Mouse (Mus musculus): Measurements from ENCODE around the gene Nupl1.

Gene Nupl1

DNA sequence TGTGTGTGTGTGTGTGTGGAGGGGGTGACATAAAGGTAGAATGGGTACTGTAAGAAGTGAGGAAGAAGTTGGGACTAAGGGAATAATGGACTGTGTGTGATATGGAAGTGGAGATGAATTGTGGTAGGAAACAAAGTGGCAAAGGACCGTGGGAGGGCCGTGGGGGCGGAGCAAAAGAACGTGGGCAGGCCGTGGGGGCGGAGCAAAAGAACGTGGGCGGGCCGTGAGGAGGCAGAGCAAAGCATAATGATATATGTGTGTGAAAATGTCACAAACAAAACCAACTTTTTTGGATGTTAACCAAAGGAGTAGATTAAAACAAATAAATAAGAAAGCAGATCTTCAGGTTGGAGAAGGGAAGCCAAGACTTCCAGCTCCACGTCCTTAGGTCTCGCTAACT lies 98.9 kb downstream of the Nupl1 start:
- no peak for DNase-seq (ENCODE audit: low read depth, low spot score)

DNA sequence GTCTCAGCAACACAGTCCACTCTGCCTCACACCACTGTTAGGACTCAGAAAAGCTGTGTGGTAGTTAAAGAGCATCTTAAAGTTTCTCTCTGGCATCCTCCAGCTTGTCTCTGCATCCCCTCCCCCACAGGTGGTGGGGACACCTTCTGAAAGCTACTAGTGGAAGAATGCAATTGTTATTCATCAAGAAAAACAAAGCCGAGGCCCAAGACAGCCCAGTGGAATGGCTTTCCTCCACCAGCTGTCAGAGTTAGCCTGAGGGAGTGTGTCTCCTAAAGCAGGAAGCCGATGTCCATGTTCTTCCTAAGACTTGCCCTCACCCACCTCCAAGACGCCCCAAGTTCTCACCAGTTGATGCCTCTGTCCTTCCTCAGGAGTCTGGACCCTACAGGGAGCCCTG lies 102.3 kb downstream of the Nupl1 start:
- DNase-seq (ENCODE audit: low read depth, low spot score): peak; percentile 27

DNA sequence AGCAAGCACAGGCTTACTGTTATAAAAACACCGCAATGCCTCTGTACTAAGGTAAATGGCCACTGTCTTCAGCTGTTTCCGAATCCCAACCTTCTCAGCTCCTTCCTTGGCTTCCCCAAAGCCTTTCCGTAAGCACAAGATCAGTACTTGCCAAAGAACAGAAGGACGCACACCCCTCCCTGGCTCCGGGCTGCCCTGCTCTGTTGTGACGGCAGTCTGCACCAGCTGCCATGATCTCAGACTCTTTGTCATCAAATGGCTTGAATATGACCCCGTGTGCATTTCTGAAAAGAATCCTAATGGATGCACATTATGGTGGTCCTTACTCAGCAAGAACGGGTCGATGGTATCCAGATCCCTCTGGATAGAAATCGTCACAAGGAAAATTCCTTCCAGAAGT lies 108.0 kb downstream of the Nupl1 start:
- DNase-seq (ENCODE audit: low read depth, low spot score): no peak

DNA sequence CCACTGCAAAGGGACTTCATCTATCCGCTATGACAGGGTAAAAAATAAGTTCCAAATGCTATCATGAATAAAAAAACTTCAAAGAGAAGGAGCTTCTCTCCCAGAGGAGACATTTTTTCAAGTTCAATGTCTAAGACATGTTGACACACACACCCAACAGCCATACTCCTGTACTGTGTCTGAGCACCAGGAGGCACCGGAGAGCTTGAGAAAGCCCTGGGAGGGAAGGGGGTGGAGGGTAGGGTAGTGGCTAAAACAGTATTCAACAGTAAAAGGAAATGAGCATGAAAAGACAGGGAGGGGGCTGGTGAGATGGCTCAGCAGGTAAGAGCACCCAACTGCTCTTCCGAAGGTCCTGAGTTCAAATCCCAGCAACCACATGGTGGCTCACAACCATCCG lies 112.9 kb downstream of the Nupl1 start:
- peak; percentile 37 for DNase-seq (ENCODE audit: low read depth, low spot score)

DNA sequence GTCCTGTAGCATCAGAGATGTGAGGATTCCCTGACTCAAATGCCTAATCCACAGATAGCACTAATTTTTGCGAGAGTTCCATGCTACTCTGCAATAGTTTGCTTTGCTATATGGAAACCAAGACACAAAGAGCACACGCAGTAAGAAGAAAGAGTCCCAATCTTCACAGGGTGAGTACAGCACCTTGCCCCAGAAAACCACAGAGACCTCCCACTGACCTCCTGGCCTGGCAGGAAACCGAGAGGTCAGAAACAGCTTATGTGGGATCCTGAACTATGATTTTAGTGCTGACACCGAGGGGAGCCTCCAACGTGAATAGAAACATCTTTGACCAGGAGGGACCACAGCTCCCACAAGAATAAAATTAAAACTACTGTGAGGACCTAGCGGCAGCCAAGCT lies 113.4 kb downstream of the Nupl1 start:
- no peak for DNase-seq (ENCODE audit: low read depth, low spot score)

DNA sequence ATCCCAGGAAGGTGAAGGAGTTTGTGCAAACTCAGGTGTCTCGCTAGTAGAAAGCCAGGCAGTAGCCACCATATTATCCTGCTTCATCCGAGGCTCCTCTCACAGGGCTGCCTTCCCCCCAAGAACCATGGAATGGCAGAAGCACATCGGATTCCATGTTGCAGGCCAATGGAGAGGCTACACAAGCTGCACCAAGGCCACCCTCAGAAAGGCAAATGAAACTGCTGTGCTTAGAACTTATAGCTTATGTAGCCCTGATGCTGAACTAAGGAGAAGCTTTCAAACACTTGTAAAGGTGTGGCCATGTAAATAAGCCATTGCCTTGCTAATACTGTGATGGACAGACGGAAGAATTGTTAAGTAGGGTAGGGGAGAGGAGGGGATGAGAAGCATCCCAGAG lies 115.4 kb downstream of the Nupl1 start:
- DNase-seq (ENCODE audit: low read depth, low spot score): no peak

DNA sequence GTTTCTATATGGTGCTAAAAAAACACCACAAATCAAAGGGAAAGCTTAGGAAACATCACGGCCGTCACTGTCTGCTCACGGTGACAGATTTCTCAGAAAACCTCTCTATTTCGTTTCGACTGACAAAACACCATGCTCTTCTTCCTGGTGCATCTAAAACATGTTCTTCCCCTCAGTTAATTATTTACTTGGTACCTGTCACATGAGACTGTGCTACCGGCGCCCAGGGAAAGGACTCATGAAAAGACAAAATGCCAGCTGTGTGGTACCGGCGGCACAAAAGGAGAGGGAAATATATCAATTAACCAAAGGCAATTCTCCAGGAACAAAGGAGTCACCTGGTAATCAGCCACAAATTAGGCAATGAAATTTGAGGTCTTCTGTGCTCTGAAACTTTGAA lies 116.5 kb downstream of the Nupl1 start:
- no peak for DNase-seq (ENCODE audit: low read depth, low spot score)

All from ES-CJ7 (cell line).